Mouse (Mus musculus) liver, embryonic 14.5 days (tissue): ENCODE measurements around the gene Pfkm.

Experiments used
- CTCF ChIP-seq: IDR thresholded peaks from 2 replicates; pipeline ENCODE4 v1.5.1; 2016; ENCODE audit warnings: antibody characterized with exemption, low read depth, control low read depth
- EP300 ChIP-seq: IDR thresholded peaks from 2 replicates; pipeline ENCODE4 v1.6.1; 2016; ENCODE audit warnings: antibody characterized with exemption, low read depth

DNA sequence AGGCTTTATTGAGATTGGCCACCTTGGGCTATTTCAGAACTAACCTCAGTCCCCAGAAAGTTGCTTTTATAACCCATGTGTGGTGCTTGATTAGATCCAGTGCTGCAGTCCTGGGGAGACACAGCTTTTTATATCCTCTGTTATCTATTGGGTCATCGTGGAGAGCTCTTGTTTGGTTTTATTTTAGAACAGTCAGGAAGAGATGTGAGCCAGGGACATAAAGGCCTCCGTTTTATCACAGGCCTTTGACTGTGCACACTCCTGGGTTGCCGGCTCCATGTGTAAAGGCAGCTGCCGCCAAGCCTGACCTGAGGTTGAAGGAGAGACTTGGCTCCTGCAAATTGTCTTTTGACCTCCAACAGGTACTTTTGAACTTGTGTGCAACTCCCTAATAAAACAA, 70.2 kb downstream of the Pfkm start:
- TF ChIP-seq EP300 (no peak), CTCF (no peak)
